Mouse (Mus musculus): ENCODE measurements at regions not wholly inside any gene's neighbourhood (a gene's known extent, or its start where the extent isn't known, plus 50 kb on each side); places are given as distances from the start of the nearest gene placed in this dataset.
"Not testable (repeated sequence)": the region's sequence is repeated elsewhere in the genome, so short reads cannot be mapped to it uniquely, and the experiment has no call there.

DNA sequence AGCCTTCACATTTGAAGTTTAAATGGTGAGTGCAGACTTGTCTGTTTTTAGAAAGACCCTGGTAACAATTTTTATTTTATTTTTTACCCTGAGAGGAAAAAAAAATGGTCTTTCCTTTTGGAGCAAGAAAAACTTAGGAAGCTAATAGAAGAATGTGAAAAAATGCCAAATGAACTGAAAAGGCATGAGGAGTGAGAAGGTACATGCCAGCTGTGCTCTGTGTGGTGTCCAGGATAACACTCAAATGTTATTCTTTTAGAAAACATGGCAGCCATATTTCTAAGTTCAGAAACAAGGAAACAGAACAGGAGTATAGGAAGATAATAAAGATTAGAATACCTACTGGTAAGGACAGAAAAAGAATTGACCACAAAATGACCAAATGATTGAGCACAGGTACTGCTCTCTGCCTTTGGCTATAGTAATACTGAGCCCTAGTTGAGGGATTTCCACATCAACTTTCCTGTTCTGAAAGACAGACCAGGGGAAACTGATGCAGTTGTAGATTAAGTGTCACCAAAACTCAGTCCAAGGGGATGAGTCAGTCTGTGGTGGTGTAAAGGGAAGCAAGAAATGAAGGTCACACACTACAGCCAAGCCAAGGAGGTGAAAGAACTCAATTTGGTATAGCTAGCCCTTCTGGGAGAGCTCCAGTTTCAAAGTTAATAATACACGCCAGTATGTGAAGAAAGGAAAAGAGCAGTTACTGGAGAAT lies 758.5 kb downstream of the Robo2 start:
- intact Hi-C loops (cut with DNase I), result no loop called here
- no peak for DNase-seq

- peak; percentile 50 to 60 for DNase-seq
- intact Hi-C loops (cut with DNase I), result no loop called here
These were observed 764.3 kb downstream of the Robo2 start for GRCm38 (mm10) chr16:73647201-73647782.

DNA sequence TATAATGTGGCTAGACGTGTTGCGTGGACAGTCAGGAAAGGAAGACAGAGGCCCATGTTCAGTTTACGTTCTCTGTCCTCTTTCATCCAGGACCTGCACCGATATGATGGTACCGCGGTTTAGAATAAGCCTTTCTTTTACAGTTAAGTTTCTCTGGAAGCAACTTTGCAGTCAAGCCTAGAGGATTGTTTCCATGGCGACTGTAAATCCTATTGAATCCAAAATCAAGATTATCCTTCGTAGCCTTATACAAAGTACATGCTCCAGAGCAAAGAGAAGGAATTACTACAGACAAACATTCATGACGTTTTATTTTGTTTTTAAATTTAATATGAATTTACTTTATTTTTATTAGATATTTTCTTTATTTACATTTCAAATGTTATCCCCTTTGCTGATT lies 798.6 kb downstream of the Robo2 start:
- intact Hi-C loops (cut with DNase I), result no loop called here
- DNase-seq, result no peak

DNA sequence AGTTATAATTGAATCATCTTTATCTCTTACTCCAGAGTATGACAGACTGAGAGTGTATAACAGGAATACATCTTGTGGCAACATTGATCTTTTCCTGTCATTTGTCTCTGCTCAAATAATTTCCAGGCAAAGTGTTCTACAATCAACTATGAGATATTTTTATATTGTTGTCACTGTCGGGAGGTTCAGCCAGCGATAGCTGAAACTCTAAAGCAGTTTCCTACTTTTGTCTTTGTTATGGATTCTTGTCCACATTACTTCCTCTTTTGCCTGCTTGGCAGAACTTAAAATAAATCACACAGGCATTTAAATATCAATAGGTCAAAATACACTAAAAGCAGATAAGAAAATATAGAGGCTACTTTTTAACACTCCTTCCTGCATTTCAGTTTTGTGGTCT lies 820.2 kb downstream of the Robo2 start:
- DNase-seq, result no peak
- intact Hi-C loops (cut with DNase I), result loop anchor here (10.0 kb wide), 1 partner anchor 273 kb away; no protein-coding TSS in a partner anchor

GRCm38 (mm10) chr16:73561216-73561615 lies 850.4 kb downstream of the Robo2 start:
- DNase-seq, result no peak
- intact Hi-C loops (cut with DNase I), result no loop called here

GRCm38 (mm10) chr16:73556940-73557339 lies 854.7 kb downstream of the Robo2 start:
- intact Hi-C loops (cut with DNase I), result no loop called here
- DNase-seq, result no peak

DNA sequence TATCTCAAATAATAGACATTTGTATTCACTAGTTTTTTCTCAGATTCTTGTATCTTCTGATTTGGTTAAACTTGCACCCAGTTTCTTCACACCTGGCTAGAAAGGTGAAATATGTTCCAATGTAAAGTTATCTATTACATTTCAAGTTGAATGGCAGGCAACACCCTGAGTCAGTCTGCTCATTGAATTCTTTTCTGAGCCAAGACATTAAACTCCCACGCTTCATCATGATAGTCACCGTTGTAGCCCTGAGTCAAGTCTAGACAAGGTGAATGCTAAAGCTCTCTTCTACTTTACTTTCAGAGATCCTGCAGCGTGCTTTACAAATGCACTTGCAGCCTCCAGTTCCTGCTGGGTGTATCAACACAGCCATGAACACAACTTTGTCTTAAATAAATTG lies 868.0 kb downstream of the Robo2 start:
- intact Hi-C loops (cut with DNase I), result no loop called here
- DNase-seq, result no peak

DNA sequence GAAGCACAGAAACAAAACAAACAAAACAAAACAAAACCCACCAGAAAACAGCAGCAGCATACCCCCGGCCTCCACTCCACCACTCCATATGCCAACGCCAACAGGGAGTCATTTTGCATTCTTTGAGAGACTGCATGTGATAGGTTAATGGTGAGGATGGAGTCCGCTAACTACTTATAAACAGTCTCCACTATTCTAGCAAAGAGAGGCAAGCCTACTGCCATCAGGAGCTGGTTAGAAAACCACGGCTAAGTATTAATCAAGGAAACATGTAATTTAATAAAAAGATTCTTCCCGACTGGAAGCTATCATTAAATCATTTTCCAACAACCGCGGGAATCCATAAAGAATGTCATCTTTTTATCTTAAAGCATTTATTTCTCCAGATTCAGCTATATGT lies 873.6 kb downstream of the Robo2 start:
- DNase-seq, result no peak
- intact Hi-C loops (cut with DNase I), result no loop called here

GRCm38 (mm10) chr16:73537541-73537940 lies 874.1 kb downstream of the Robo2 start:
- intact Hi-C loops (cut with DNase I), result no loop called here
- no peak for DNase-seq

DNA sequence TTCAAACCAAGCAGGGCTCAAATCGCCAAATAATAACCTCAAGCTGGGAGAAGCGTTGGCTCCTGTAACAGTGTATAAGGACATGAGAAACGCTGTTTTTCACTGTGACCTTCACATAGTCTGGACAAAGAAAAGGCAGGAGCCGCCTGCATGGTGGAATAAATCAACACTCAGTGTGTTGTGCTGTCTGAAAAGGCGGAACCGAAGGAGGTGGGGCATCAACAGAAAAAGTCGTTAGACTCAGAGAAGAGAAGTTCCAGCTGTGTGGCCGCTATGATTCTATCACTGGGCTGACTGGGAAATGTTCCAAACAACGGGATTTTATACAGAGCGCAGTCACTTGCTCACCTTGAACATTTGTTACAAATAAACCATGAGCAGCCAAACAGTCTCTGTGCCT lies 881.4 kb downstream of the Robo2 start:
- intact Hi-C loops (cut with DNase I), result no loop called here
- DNase-seq, result no peak

GRCm38 (mm10) chr16:73522931-73523330 lies 888.7 kb downstream of the Robo2 start:
- intact Hi-C loops (cut with DNase I); DNase-seq: not testable (repeated sequence)

GRCm38 (mm10) chr16:73504759-73505158 lies 906.9 kb downstream of the Robo2 start:
- intact Hi-C loops (cut with DNase I), result no loop called here
- no peak for DNase-seq

GRCm38 (mm10) chr16:73498636-73499208 lies 912.9 kb downstream of the Robo2 start:
- no peak for DNase-seq
- intact Hi-C loops (cut with DNase I), result no loop called here

GRCm38 (mm10) chr16:73483214-73483856 lies 928.3 kb downstream of the Robo2 start:
- intact Hi-C loops (cut with DNase I), result loop anchor here (5.0 kb wide), 1 partner anchor 116 kb away; no protein-coding TSS in a partner anchor
- DNase-seq, result no peak

GRCm38 (mm10) chr16:73482176-73482575 lies 929.4 kb downstream of the Robo2 start:
- intact Hi-C loops (cut with DNase I), result loop anchor here (5.0 kb wide), 1 partner anchor 115 kb away; no protein-coding TSS in a partner anchor

GRCm38 (mm10) chr16:73473502-73473901 lies 938.1 kb downstream of the Robo2 start:
- intact Hi-C loops (cut with DNase I), result no loop called here
- DNase-seq, result no peak

More at GRCm38 (mm10) chr16:73482176-73482575, 929.4 kb downstream of the Robo2 start:
- peak; percentile 4 to 15 for DNase-seq

GRCm38 (mm10) chr16:73471547-73471946 lies 940.1 kb downstream of the Robo2 start:
- DNase-seq, result peak; percentile 19 to 29
- intact Hi-C loops (cut with DNase I), result no loop called here

GRCm38 (mm10) chr16:73470535-73470934 lies 941.1 kb downstream of the Robo2 start:
- intact Hi-C loops (cut with DNase I), result no loop called here
- DNase-seq, result no peak

DNA sequence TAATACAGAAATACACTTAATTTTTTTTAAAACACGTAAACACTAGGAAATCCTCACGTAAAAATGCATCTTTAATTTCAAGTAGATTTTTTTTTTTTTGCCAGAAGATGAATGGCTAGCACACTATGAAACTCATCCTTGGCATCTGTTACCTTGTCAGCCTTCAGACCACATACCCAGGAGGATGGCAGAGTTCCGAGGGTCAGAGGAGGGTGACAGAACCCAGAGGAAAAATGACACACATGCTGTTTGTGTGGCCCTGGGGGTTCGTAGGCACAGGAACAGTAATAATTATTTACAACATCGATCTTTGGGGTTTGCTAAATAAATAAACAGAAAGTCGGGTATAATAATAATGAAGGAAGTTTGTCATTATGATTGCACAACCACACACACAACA lies 945.3 kb downstream of the Robo2 start:
- no peak for DNase-seq
- intact Hi-C loops (cut with DNase I), result no loop called here

DNA sequence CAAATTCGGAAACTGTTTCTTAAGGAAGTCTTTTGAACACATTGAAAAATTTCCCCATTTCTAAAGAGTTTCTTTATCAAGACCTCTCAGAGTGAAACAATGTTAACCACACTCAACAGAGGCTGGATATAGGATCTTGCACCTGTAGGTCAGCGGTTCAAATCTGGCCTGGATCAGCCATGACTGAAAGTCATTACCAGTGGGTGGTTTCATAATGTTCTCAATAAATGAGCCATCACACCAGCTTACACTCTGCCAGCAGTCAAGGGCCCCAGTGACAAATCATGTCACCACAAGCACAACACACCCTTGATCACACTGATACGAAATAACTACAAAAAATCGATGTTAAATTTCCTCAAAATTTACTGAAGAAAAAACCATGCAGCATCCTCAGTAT lies 949.1 kb downstream of the Robo2 start:
- intact Hi-C loops (cut with DNase I), result no loop called here
- no peak for DNase-seq

- DNase-seq, result no peak
- intact Hi-C loops (cut with DNase I), result no loop called here
These were observed 960.9 kb downstream of the Robo2 start for GRCm38 (mm10) chr16:73450634-73451245.
